Mouse (Mus musculus): ENCODE measurements around the gene Scamp1. TPM values are rescaled to one million over a fixed set of nuclear protein-coding genes. Genes with fewer than 3 reads are reported as not detected.
A peak's percentile ranks its signal among the peaks of the same experiment; 100 is the strongest.
"Not testable (repeated sequence)": the region's sequence is repeated elsewhere in the genome, so short reads cannot be mapped to it uniquely, and the experiment has no call there.

Scamp1 gene
- polyA plus RNA-seq (2012; rRNA removed): 3.0 and 3.8 TPM in 2 replicates

- H3K4me3 ChIP-seq (ENCODE audit: extremely low read depth, insufficient read depth, insufficient read length): peak within 1 kb of the TSS; percentile 53
- H3K4me1 ChIP-seq (ENCODE audit: control insufficient read depth, insufficient read depth, insufficient read length): peaks cover 6% of the 10 kb centered on the region
- H3K36me3 ChIP-seq (ENCODE audit: control insufficient read depth, insufficient read depth, low read length): no peaks in the 10 kb centered on the region
- DNase-seq (ENCODE audit: low read depth in 1 of 2, low spot score in 2 of 2): peak in 1 of 2 experiments; percentile 61
- peak within 1 kb of the TSS; percentile 44 for H3K27ac ChIP-seq (ENCODE audit: insufficient read depth, low read length)
- WGBS: under 1% methylated on average over 62 of the region's 62 CpGs
- no peak for TF ChIP-seq POLR2A (IDR thresholded peaks at IDR 0.05; ENCODE audit: low read depth, low read length)
- no peak for TF ChIP-seq CTCF (IDR thresholded peaks at IDR 0.05; ENCODE audit: extremely low read depth, insufficient read depth, insufficient read length, insufficient replicate concordance)
- peaks cover 12% of the 10 kb centered on the region for H3K27me3 ChIP-seq (ENCODE audit: control insufficient read depth, insufficient read depth, low read length)
Observed at GRCm38 (mm10) chr13:94285281-94285871, at the start of gene Scamp1. Scamp1 (minus strand) TSS chr13:94285857.

GRCm38 (mm10) chr13:94330392-94330979 is 44.8 kb upstream of the Scamp1 start:
- no peaks in the 10 kb centered on the region for H3K36me3 ChIP-seq (ENCODE audit: control insufficient read depth, insufficient read depth, low read length)
- H3K27me3 ChIP-seq (ENCODE audit: control insufficient read depth, insufficient read depth, low read length): no peaks in the 10 kb centered on the region
- no peak for DNase-seq (ENCODE audit: low read depth in 1 of 2, low spot score in 2 of 2)
- no peak for TF ChIP-seq CTCF (IDR thresholded peaks at IDR 0.05; ENCODE audit: extremely low read depth, insufficient read depth, insufficient read length, insufficient replicate concordance)
- TF ChIP-seq POLR2A (IDR thresholded peaks at IDR 0.05; ENCODE audit: low read depth, low read length): no peak
- no peaks in the 10 kb centered on the region for H3K4me1 ChIP-seq (ENCODE audit: control insufficient read depth, insufficient read depth, insufficient read length)
- 91% methylated on average over 3 of the region's 3 CpGs for WGBS
- no peak overlapping the region for H3K4me3 ChIP-seq (ENCODE audit: extremely low read depth, insufficient read depth, insufficient read length)
- no peak overlapping the region for H3K27ac ChIP-seq (ENCODE audit: insufficient read depth, low read length)

- WGBS: 97% methylated on average over 6 of the region's 6 CpGs
- not testable (repeated sequence) for H3K4me1 ChIP-seq (ENCODE audit: control insufficient read depth, insufficient read depth, insufficient read length); H3K36me3 ChIP-seq (ENCODE audit: control insufficient read depth, insufficient read depth, low read length); DNase-seq (ENCODE audit: low read depth in 1 of 2, low spot score in 2 of 2); H3K4me3 ChIP-seq (ENCODE audit: extremely low read depth, insufficient read depth, insufficient read length); H3K27ac ChIP-seq (ENCODE audit: insufficient read depth, low read length); H3K27me3 ChIP-seq (ENCODE audit: control insufficient read depth, insufficient read depth, low read length)
Observed at GRCm38 (mm10) chr13:94329005-94329404, 43.3 kb upstream of the Scamp1 start.

DNA sequence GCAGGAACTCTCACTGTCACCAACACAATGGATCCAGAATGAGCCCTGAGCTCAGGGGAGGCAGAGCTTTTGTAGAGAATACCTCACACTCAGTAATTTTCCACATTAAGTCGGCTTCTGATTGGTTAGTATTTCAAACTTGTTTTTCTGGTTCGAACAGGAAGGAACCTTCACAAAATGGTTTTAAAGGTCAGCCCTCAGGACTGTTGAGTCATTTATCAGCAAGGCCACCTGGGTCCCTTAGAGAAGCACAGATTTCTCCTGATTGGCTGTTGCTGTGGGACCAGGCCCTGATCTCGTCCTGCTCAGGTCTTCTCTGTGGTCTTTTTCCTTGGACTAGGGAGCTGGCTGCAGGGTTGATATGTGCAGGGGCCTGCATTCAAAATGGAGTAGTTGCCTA is 42.4 kb upstream of the Scamp1 start:
- H3K4me1 ChIP-seq (ENCODE audit: control insufficient read depth, insufficient read depth, insufficient read length): no peaks in the 10 kb centered on the region
- H3K4me3 ChIP-seq (ENCODE audit: extremely low read depth, insufficient read depth, insufficient read length): no peak overlapping the region
- no peak overlapping the region for H3K27ac ChIP-seq (ENCODE audit: insufficient read depth, low read length)
- no peaks in the 10 kb centered on the region for H3K27me3 ChIP-seq (ENCODE audit: control insufficient read depth, insufficient read depth, low read length)
- DNase-seq (ENCODE audit: low read depth in 1 of 2, low spot score in 2 of 2): no peak
- WGBS: 26% methylated on average over 3 of the region's 3 CpGs
- H3K36me3 ChIP-seq (ENCODE audit: control insufficient read depth, insufficient read depth, low read length): no peaks in the 10 kb centered on the region
- TF ChIP-seq CTCF (IDR thresholded peaks at IDR 0.05; ENCODE audit: extremely low read depth, insufficient read depth, insufficient read length, insufficient replicate concordance): no peak
- TF ChIP-seq POLR2A (IDR thresholded peaks at IDR 0.05; ENCODE audit: low read depth, low read length): no peak

DNA sequence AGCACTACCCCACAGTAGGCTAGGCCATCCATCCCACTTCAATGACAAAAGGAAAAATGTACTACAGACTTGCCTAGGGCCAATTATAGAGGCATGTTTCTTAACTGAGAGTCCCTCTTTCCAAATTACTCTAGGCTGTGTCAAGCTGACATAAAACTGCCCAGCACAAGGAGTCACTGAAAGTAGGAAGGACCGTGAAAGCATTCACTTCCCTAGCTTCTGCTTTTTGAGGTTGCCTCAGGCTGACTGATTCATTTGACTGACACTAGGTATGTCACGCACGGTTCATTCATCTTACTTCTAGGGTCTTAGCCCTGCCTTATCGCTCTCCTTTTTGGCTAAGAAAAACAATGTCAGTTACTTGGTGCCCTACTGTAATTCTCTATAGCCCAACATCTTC is 36.8 kb upstream of the Scamp1 start:
- TF ChIP-seq CTCF (IDR thresholded peaks at IDR 0.05; ENCODE audit: extremely low read depth, insufficient read depth, insufficient read length, insufficient replicate concordance) (no peak), POLR2A (IDR thresholded peaks at IDR 0.05; ENCODE audit: low read depth, low read length) (no peak)
- H3K27ac ChIP-seq (ENCODE audit: insufficient read depth, low read length): no peak overlapping the region
- 47% methylated on average over 4 of the region's 4 CpGs for WGBS

GRCm38 (mm10) chr13:94321094-94321792 is 35.6 kb upstream of the Scamp1 start:
- Histone ChIP-seq H3K4me1 (ENCODE audit: control insufficient read depth, insufficient read depth, insufficient read length) (no peaks in the 10 kb centered on the region), H3K36me3 (ENCODE audit: control insufficient read depth, insufficient read depth, low read length) (no peaks in the 10 kb centered on the region), H3K27ac (ENCODE audit: insufficient read depth, low read length) (no peak overlapping the region), H3K27me3 (ENCODE audit: control insufficient read depth, insufficient read depth, low read length) (no peaks in the 10 kb centered on the region), H3K4me3 (ENCODE audit: extremely low read depth, insufficient read depth, insufficient read length) (no peak overlapping the region)
- TF ChIP-seq POLR2A (IDR thresholded peaks at IDR 0.05; ENCODE audit: low read depth, low read length) (no peak), CTCF (IDR thresholded peaks at IDR 0.05; ENCODE audit: extremely low read depth, insufficient read depth, insufficient read length, insufficient replicate concordance) (no peak)
- no peak for DNase-seq (ENCODE audit: low read depth in 1 of 2, low spot score in 2 of 2)
- 94% methylated on average over 1 of the region's 1 CpGs for WGBS

More for the DNA sequence above, 36.8 kb upstream of the Scamp1 start:
- H3K36me3 ChIP-seq (ENCODE audit: control insufficient read depth, insufficient read depth, low read length): no peaks in the 10 kb centered on the region
- no peaks in the 10 kb centered on the region for H3K27me3 ChIP-seq (ENCODE audit: control insufficient read depth, insufficient read depth, low read length)
- no peak overlapping the region for H3K4me3 ChIP-seq (ENCODE audit: extremely low read depth, insufficient read depth, insufficient read length)
- no peak for DNase-seq (ENCODE audit: low read depth in 1 of 2, low spot score in 2 of 2)
- no peaks in the 10 kb centered on the region for H3K4me1 ChIP-seq (ENCODE audit: control insufficient read depth, insufficient read depth, insufficient read length)

Data from spleen, adult 2 months (tissue).